Mouse (Mus musculus): Measurements from ENCODE around the gene Ubxn7. TPM values are rescaled to one million over a fixed set of nuclear protein-coding genes. Genes with fewer than 3 reads are reported as not detected.

The Ubxn7 gene
- total and polyA plus RNA-seq, 2 experiments from 2014 or later = 10.7 to 37.0 TPM

DNA sequence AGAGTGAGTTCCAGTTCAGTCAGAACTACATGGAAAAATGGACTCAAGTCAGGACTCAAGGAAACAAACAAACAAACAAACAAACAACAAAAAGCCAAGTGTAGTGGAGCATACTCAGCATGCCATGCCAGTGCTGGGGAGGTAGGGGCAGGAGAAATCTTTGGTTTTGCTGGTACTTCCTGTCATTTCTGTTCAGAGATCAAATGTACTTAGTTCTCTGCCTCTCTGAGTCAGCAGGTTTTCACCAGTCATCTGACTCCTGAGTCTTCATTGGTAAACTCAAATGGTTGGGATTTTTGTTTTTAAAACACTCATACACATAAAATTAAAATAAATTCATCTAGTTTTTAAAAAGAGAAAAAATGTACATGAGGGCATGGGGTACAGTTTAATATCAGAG lies 13.5 kb downstream of the Ubxn7 start:
- no peak for DNase-seq (ENCODE audit: low spot score)
- Histone ChIP-seq H3K4me3 (ENCODE audit: low read depth, low read length) (no peak overlapping the region), H3K36me3 (ENCODE audit: insufficient read depth, low read length) (no peaks in the 10 kb centered on the region), H3K4me2 (ENCODE audit: low read depth, low read length, poor library complexity, severe bottlenecking) (no peak overlapping the region), H3K4me1 (ENCODE audit: insufficient read depth, low read length) (no peaks in the 10 kb centered on the region), H3K27me3 (ENCODE audit: insufficient read depth, low read length) (no peaks in the 10 kb centered on the region), H3K27ac (ENCODE audit: low read depth, low read length) (no peak overlapping the region), H3K9me3 (ENCODE audit: low read length) (no peaks in the 10 kb centered on the region), H3K9ac (replicated peaks; ENCODE audit: low read length, poor library complexity, severe bottlenecking) (no peak overlapping the region)
- TF ChIP-seq CTCF (IDR thresholded peaks at IDR 0.05) = no peak
- ATAC-seq (ENCODE audit: low FRiP score) = no peak

DNA sequence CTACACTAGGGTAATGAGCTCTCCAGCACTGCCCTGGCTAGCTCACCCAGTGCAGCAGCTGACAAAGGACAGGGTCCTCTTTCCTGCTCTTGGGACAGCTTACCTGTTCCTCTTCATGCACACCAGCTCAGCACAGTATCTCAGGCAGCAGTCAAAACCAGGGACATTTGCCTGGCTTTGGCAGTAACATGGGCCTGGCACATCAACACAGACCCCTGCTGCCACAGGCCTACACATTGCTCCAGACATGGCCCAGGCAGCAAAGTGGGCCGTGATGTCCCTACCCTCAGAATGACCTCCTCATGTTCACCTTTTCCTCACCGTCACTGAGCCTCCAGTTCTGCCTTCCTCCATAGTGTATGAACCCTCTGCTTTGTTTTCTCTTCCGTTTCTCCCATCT lies 18.7 kb downstream of the Ubxn7 start:
- Histone ChIP-seq H3K36me3 (ENCODE audit: insufficient read depth, low read length) (peaks cover 7% of the 10 kb centered on the region), H3K4me3 (ENCODE audit: low read depth, low read length) (no peak overlapping the region), H3K4me2 (ENCODE audit: low read depth, low read length, poor library complexity, severe bottlenecking) (no peak overlapping the region), H3K27ac (ENCODE audit: low read depth, low read length) (no peak overlapping the region), H3K9ac (replicated peaks; ENCODE audit: low read length, poor library complexity, severe bottlenecking) (no peak overlapping the region), H3K9me3 (ENCODE audit: low read length) (no peaks in the 10 kb centered on the region), H3K4me1 (ENCODE audit: insufficient read depth, low read length) (no peaks in the 10 kb centered on the region), H3K27me3 (ENCODE audit: insufficient read depth, low read length) (no peaks in the 10 kb centered on the region)
- ATAC-seq (ENCODE audit: low FRiP score) (no peak), DNase-seq (ENCODE audit: low spot score) (no peak)
- 90% methylated on average over 3 of the region's 3 CpGs for WGBS
- TF ChIP-seq CTCF (IDR thresholded peaks at IDR 0.05) = no peak

DNA sequence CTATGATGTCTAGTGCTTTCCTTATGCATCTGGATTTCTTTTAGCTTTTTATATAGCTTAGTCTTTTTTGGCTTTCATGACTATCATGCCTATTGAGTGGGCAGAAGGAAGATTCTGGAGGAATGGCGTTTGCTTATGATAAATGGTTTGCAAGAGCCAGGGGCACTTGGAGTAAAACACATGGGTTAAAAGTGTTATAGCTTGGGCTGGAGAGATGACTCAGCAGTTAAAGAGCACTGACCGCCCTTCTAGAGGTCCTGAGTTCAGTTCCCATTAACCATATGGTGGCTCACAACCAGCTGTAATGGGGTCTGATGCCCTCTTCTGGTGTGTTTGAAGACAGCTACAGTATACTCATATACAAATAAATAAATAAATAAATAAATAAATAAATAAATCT lies 31.5 kb downstream of the Ubxn7 start:
- Histone ChIP-seq H3K36me3 (ENCODE audit: insufficient read depth, low read length) (peaks cover 5% of the 10 kb centered on the region; the same call in 1 of the 2 replicates), H3K4me1 (ENCODE audit: insufficient read depth, low read length) (no peaks in the 10 kb centered on the region), H3K27ac (ENCODE audit: low read depth, low read length) (no peak overlapping the region), H3K9ac (replicated peaks; ENCODE audit: low read length, poor library complexity, severe bottlenecking) (no peak overlapping the region), H3K4me3 (ENCODE audit: low read depth, low read length) (no peak overlapping the region), H3K4me2 (ENCODE audit: low read depth, low read length, poor library complexity, severe bottlenecking) (no peak overlapping the region), H3K9me3 (ENCODE audit: low read length) (no peaks in the 10 kb centered on the region), H3K27me3 (ENCODE audit: insufficient read depth, low read length) (no peaks in the 10 kb centered on the region)
- 91% methylated on average over 2 of the region's 2 CpGs for WGBS
- ATAC-seq (ENCODE audit: low FRiP score) = no peak
- no peak for DNase-seq (ENCODE audit: low spot score)
- TF ChIP-seq CTCF (IDR thresholded peaks at IDR 0.05) = no peak

DNA sequence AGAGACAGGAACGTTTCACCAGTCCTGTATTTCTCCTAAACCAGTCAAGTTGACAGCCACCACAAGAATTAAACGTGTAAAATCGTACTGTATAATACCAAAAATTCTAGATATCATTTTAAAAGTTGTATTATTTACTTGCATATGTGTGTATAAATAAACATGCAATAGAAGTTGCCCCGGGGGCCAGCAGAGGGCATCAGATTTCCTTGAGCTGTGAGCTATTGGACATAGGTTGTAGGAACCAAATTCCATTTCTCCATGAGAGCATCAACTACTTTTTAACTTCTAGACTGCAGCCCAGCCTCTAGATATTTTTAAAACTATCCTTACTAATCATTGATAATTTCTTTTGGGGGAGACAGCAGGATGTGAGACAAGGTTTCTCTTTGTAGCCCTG lies 39.3 kb downstream of the Ubxn7 start:
- Histone ChIP-seq H3K9me3 (ENCODE audit: low read length) (no peaks in the 10 kb centered on the region), H3K27me3 (ENCODE audit: insufficient read depth, low read length) (no peaks in the 10 kb centered on the region), H3K36me3 (ENCODE audit: insufficient read depth, low read length) (peaks cover 17% of the 10 kb centered on the region; the same call in 1 of the 2 replicates), H3K9ac (replicated peaks; ENCODE audit: low read length, poor library complexity, severe bottlenecking) (no peak overlapping the region), H3K4me1 (ENCODE audit: insufficient read depth, low read length) (no peaks in the 10 kb centered on the region), H3K4me3 (ENCODE audit: low read depth, low read length) (no peak overlapping the region), H3K27ac (ENCODE audit: low read depth, low read length) (no peak overlapping the region), H3K4me2 (ENCODE audit: low read depth, low read length, poor library complexity, severe bottlenecking) (no peak overlapping the region)
- DNase-seq (ENCODE audit: low spot score) = peak; percentile 21
- no peak for ATAC-seq (ENCODE audit: low FRiP score)
- TF ChIP-seq CTCF (IDR thresholded peaks at IDR 0.05) = peak; percentile 63
- 91% methylated on average over 4 of the region's 4 CpGs for WGBS

DNA sequence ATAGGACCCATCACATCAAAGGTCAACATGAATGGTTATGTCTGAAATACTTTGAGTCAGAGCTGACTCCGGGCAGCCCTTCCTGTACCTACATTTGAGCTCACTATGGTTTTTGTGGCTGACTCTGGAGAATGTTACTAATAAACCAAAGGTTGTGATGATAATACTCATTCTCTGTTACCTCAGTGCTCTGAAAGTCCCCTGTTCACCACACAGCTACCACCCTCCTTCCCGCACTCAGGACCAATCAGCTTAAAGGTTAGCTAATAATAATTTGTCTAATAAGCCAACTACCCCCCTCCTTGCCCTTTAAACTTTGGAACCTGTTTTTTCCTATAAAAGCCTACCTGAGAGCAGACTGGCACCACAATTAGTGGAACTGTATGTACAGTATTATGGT lies 47.5 kb downstream of the Ubxn7 start:
- Histone ChIP-seq H3K9me3 (ENCODE audit: low read length) (no peaks in the 10 kb centered on the region), H3K36me3 (ENCODE audit: insufficient read depth, low read length) (peaks cover 40% of the 10 kb centered on the region), H3K27ac (ENCODE audit: low read depth, low read length) (no peak overlapping the region), H3K4me3 (ENCODE audit: low read depth, low read length) (no peak overlapping the region), H3K9ac (replicated peaks; ENCODE audit: low read length, poor library complexity, severe bottlenecking) (no peak overlapping the region), H3K4me1 (ENCODE audit: insufficient read depth, low read length) (no peaks in the 10 kb centered on the region), H3K27me3 (ENCODE audit: insufficient read depth, low read length) (no peaks in the 10 kb centered on the region), H3K4me2 (ENCODE audit: low read depth, low read length, poor library complexity, severe bottlenecking) (no peak overlapping the region)
- ATAC-seq (ENCODE audit: low FRiP score) = no peak
- TF ChIP-seq CTCF (IDR thresholded peaks at IDR 0.05) = no peak
- no peak for DNase-seq (ENCODE audit: low spot score)
- 96% methylated on average over 2 of the region's 2 CpGs for WGBS

DNA sequence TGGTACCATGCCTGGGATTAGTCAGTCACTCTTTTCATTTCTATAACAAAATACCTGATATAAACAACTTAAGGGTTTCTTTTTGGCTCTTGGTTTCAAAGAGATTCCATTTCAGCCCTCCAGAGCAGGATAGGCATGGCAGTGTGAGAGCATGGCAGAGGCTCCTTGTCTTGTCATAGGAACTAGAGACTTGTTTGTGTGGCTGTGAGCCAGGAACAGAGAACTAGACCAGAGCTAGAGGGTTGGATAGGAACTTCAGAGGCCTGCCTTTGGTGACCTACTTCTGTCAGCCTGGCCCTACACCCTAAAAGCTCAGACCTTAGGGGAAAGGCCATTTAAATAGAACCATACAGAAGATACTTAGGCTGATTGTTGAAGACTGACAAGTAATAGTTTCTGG lies 50.8 kb downstream of the Ubxn7 start:
- Histone ChIP-seq H3K27me3 (ENCODE audit: insufficient read depth, low read length) (no peaks in the 10 kb centered on the region), H3K9me3 (ENCODE audit: low read length) (no peaks in the 10 kb centered on the region), H3K9ac (replicated peaks; ENCODE audit: low read length, poor library complexity, severe bottlenecking) (no peak overlapping the region), H3K36me3 (ENCODE audit: insufficient read depth, low read length) (peaks cover 40% of the 10 kb centered on the region), H3K4me2 (ENCODE audit: low read depth, low read length, poor library complexity, severe bottlenecking) (no peak overlapping the region), H3K27ac (ENCODE audit: low read depth, low read length) (no peak overlapping the region), H3K4me3 (ENCODE audit: low read depth, low read length) (no peak overlapping the region), H3K4me1 (ENCODE audit: insufficient read depth, low read length) (no peaks in the 10 kb centered on the region)
- TF ChIP-seq CTCF (IDR thresholded peaks at IDR 0.05) = no peak
- DNase-seq (ENCODE audit: low spot score) = no peak
- no peak for ATAC-seq (ENCODE audit: low FRiP score)
